Mouse (Mus musculus): Measurements from ENCODE around the gene Acd.

Gene Acd

GRCm38 (mm10) chr8:105702001-105702401 is 1.1 kb upstream of the Acd start:
- DNase-seq (ENCODE audit: low read depth, low spot score), result no peak

GRCm38 (mm10) chr8:105700566-105700965 is 336 bp downstream of the Acd start:
- DNase-seq (ENCODE audit: low read depth, low spot score), result peak; percentile 39

GRCm38 (mm10) chr8:105699488-105700215 is 1.2 kb downstream of the Acd start:
- DNase-seq (ENCODE audit: low read depth, low spot score), result no peak

GRCm38 (mm10) chr8:105698734-105699133 is 2.2 kb downstream of the Acd start:
- no peak for DNase-seq (ENCODE audit: low read depth, low spot score)

- no peak for DNase-seq (ENCODE audit: low read depth, low spot score)
Observed at GRCm38 (mm10) chr8:105697196-105697780, 3.6 kb downstream of the Acd start.

GRCm38 (mm10) chr8:105695080-105695780 is 5.7 kb downstream of the Acd start:
- DNase-seq (ENCODE audit: low read depth, low spot score), result no peak

GRCm38 (mm10) chr8:105694051-105694799 is 6.7 kb downstream of the Acd start:
- DNase-seq (ENCODE audit: low read depth, low spot score), result no peak

GRCm38 (mm10) chr8:105693648-105694047 is 7.3 kb downstream of the Acd start:
- no peak for DNase-seq (ENCODE audit: low read depth, low spot score)

- no peak for DNase-seq (ENCODE audit: low read depth, low spot score)
Observed at GRCm38 (mm10) chr8:105692449-105693182, 8.3 kb downstream of the Acd start.

GRCm38 (mm10) chr8:105690978-105691377 is 9.9 kb downstream of the Acd start:
- no peak for DNase-seq (ENCODE audit: low read depth, low spot score)

- DNase-seq (ENCODE audit: low read depth, low spot score), result no peak
Observed at GRCm38 (mm10) chr8:105689983-105690360, 10.9 kb downstream of the Acd start.

GRCm38 (mm10) chr8:105689256-105689982 is 11.5 kb downstream of the Acd start:
- no peak for DNase-seq (ENCODE audit: low read depth, low spot score)

GRCm38 (mm10) chr8:105688242-105688752 is 12.6 kb downstream of the Acd start:
- no peak for DNase-seq (ENCODE audit: low read depth, low spot score)

GRCm38 (mm10) chr8:105687512-105687911 is 13.4 kb downstream of the Acd start:
- no peak for DNase-seq (ENCODE audit: low read depth, low spot score)

- DNase-seq (ENCODE audit: low read depth, low spot score), result no peak
Observed at GRCm38 (mm10) chr8:105686551-105686950, 14.4 kb downstream of the Acd start.

- no peak for DNase-seq (ENCODE audit: low read depth, low spot score)
Observed at GRCm38 (mm10) chr8:105685796-105686308, 15.1 kb downstream of the Acd start, which contains the start of gene Carmil2. Carmil2 (plus strand) TSS chr8:105686274.

- no peak for DNase-seq (ENCODE audit: low read depth, low spot score)
Observed at GRCm38 (mm10) chr8:105685325-105685724, 15.6 kb downstream of the Acd start.

- DNase-seq (ENCODE audit: low read depth, low spot score), result no peak
Observed at GRCm38 (mm10) chr8:105677891-105678290, 23.0 kb downstream of the Acd start.

- peak; percentile 13 for DNase-seq (ENCODE audit: low read depth, low spot score)
Observed at GRCm38 (mm10) chr8:105661167-105661566, 39.7 kb downstream of the Acd start.

GRCm38 (mm10) chr8:105657641-105658040 is 43.3 kb downstream of the Acd start:
- DNase-seq (ENCODE audit: low read depth, low spot score), result no peak
